Mouse (Mus musculus) kidney, embryonic 15.5 days (tissue): ENCODE measurements at regions not wholly inside any gene's neighbourhood (a gene's known extent, or its start where the extent isn't known, plus 50 kb on each side); places are given as distances from the start of the nearest gene placed in this dataset.
"Not testable (repeated sequence)": the region's sequence is repeated elsewhere in the genome, so short reads cannot be mapped to it uniquely, and the experiment has no call there.

Source experiments
- ATAC-seq: fragments of 200-750 bp; cut with Nextera tagmentation; replicated peaks from 2 replicates; pipeline ENCODE4 v1.8.0; 2017; ENCODE audit warnings: moderate TSS enrichment; ENCODE audit not compliant: low FRiP score
- H3K27ac ChIP-seq: fragments of 300-500 bp; sonication (generic); 2 replicates; pipeline ENCODE4 v1.5.1; 2015; ENCODE audit warnings: mild to moderate bottlenecking, inconsistent platforms
- H3K27me3 ChIP-seq: fragments of 300-500 bp; sonication (generic); 2 replicates; pipeline ENCODE4 v1.6.1; 2015; ENCODE audit warnings: inconsistent platforms
- H3K36me3 ChIP-seq: fragments of 300-500 bp; sonication (generic); 2 replicates; pipeline ENCODE4 v1.6.1; 2015; ENCODE audit warnings: inconsistent platforms
- H3K4me1 ChIP-seq: fragments of 300-500 bp; sonication (generic); 2 replicates; pipeline ENCODE4 v1.6.1; 2015; ENCODE audit warnings: inconsistent platforms
- H3K4me2 ChIP-seq: fragments of 300-500 bp; sonication (generic); 2 replicates; pipeline ENCODE4 v1.6.1; 2015; ENCODE audit warnings: moderate library complexity, mild to moderate bottlenecking, inconsistent platforms
- H3K4me3 ChIP-seq: fragments of 300-500 bp; sonication (generic); replicated peaks from 2 replicates; pipeline ENCODE4 v1.5.1; 2015; ENCODE audit warnings: mild to moderate bottlenecking, inconsistent platforms
- H3K9ac ChIP-seq: fragments of 300-500 bp; sonication (generic); 2 replicates; pipeline ENCODE4 v1.6.1; 2015; ENCODE audit warnings: mild to moderate bottlenecking, inconsistent platforms
- H3K9me3 ChIP-seq: fragments of 300-500 bp; sonication (generic); replicated peaks from 2 replicates; pipeline ENCODE4 v1.6.1; 2016; ENCODE audit warnings: inconsistent platforms
- WGBS: fragments of 180-500 bp; shearing (Covaris S2); methylation state at CpG from one replicate; pipeline ENCODE4 v1.1.7; 2015; ENCODE audit warnings: mixed read lengths; 5-methylcytosine and 5-hydroxymethylcytosine counted together

DNA sequence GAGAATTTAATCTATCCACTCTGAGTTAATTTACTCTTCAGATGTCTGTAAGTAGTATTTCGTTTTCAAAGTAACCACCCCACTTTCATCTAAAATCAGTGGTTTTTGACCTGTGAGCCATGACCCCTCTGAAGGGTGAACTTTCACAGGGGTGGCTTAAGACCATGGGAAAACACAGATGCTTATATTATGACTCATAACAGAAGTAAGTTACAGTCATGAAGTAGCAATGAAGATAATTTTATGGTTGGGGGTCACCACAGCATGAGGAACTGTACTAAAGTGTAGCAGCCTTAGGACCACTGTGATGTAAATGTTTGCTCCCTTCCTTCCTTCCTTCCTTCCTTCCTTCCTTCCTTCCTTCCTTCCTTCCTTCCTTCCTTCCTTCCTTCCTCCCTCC is 215.2 kb downstream of the Zfp619 start:
- no peak overlapping the region for H3K27ac ChIP-seq
- H3K9me3 ChIP-seq, result no peaks in the 10 kb centered on the region
- H3K4me1 ChIP-seq, result no peaks in the 10 kb centered on the region
- no peak overlapping the region for H3K4me3 ChIP-seq
- ATAC-seq, result no peak
- H3K27me3 ChIP-seq, result no peaks in the 10 kb centered on the region
- no peak overlapping the region for H3K4me2 ChIP-seq
- H3K9ac ChIP-seq, result no peak overlapping the region
- no peaks in the 10 kb centered on the region for H3K36me3 ChIP-seq
- 44% methylated on average over 1 of the region's 1 CpGs for WGBS

DNA sequence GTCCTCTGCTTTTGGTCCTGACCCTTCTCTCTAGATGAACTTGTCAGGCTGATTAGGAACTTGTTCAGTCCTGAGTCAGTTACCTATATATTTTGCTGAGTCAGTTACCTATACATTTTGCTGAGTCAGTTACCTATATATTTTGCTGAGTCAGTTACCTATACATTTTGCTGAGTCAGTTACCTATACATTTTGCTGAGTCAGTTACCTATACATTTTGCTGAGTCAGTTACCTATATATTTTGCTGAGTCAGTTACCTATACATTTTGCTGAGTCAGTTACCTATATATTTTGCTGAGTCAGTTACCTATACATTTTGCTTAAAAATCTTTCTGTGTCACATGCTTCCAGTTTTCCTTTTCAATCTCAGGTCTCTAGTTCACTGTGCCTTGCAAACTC is 230.8 kb downstream of the Zfp619 start:
- H3K9me3 ChIP-seq, ATAC-seq, H3K4me3 ChIP-seq: not testable (repeated sequence)

DNA sequence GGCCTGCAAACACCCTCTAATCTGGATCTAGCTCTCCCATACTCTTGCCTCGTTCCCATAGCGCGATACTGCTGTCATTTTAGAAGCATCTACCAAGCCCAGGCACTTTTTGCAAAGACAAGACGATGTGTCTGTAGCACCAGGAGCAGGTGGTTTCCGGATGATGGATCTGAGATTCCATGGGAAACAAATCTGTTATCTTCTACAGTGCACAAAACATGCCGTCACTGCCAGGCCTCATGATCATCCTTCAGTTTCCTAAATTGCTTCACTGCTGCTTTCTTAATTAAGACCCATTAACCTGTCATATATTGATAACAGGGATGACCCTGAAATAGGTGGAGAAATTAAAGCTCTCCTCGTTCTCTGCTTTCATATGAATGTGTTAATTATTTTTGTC is 232.9 kb downstream of the Zfp619 start:
- H3K4me3 ChIP-seq, result no peak overlapping the region
- H3K4me2 ChIP-seq, result no peak overlapping the region
- H3K4me1 ChIP-seq, result no peaks in the 10 kb centered on the region
- no peaks in the 10 kb centered on the region for H3K36me3 ChIP-seq
- H3K9ac ChIP-seq, result no peak overlapping the region
- no peak overlapping the region for H3K27ac ChIP-seq
- H3K9me3 ChIP-seq, result no peaks in the 10 kb centered on the region
- H3K27me3 ChIP-seq, result no peaks in the 10 kb centered on the region
- ATAC-seq, result no peak
- WGBS, result 87% methylated on average over 7 of the region's 7 CpGs

More for the DNA sequence above, 230.8 kb downstream of the Zfp619 start:
- H3K4me1 ChIP-seq, H3K36me3 ChIP-seq, H3K27me3 ChIP-seq, H3K27ac ChIP-seq, H3K9ac ChIP-seq, H3K4me2 ChIP-seq: not testable (repeated sequence)

DNA sequence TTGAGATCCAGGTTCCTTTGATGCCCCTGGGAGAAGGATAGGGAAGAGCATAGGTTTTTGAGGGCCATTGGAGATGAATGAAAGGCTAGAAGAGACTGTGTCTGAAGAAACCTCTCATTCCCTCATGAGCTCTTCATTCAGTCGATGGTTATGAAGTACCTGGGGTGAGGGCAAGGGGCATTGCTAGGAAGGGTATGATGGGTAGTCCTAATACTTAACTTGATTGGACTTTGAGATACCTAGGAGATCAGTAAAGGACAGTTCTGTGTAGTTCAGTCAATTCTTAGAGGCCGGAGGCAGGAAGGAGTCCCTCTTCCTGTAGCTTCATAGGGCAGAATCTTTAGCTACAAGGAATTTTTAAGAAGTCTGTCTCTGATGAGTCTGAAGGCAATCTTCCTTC is 246.8 kb downstream of the Zfp619 start:
- H3K27ac ChIP-seq, result no peak overlapping the region
- H3K27me3 ChIP-seq, result no peaks in the 10 kb centered on the region
- no peak overlapping the region for H3K9ac ChIP-seq
- H3K4me1 ChIP-seq, result no peaks in the 10 kb centered on the region
- 82% methylated on average over 2 of the region's 2 CpGs for WGBS
- no peaks in the 10 kb centered on the region for H3K36me3 ChIP-seq
- H3K4me3 ChIP-seq, result no peak overlapping the region
- H3K4me2 ChIP-seq, result no peak overlapping the region
- no peak for ATAC-seq
- no peaks in the 10 kb centered on the region for H3K9me3 ChIP-seq

DNA sequence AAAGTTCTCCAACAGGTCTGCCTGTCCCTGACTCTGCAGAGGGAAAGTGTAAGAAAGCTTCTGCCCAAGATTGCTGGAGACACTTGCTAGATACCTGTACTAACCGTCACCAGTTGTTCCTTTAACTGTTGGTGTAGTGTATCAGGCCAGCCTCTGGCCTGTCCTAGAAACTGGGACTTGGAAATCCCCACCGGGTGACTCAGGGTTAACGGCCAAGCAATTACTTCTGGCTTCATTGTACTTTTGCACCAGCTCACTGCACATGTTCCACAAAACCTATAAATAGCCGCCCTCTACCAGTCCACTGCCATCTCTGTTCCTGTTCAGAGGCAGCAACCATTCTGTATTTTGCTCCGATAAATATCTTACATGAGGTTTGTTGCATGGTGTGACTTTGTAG is 247.5 kb downstream of the Zfp619 start:
- Histone ChIP-seq H3K27ac (peak overlapping the region; percentile 32; the same call in 1 of the 2 replicates), H3K4me1 (no peaks in the 10 kb centered on the region), H3K9ac (no peak overlapping the region), H3K9me3 (no peaks in the 10 kb centered on the region), H3K27me3 (no peaks in the 10 kb centered on the region), H3K4me2 (no peak overlapping the region), H3K4me3 (no peak overlapping the region), H3K36me3 (no peaks in the 10 kb centered on the region)
- peak; percentile 74 for ATAC-seq
- 60% methylated on average over 5 of the region's 5 CpGs for WGBS

DNA sequence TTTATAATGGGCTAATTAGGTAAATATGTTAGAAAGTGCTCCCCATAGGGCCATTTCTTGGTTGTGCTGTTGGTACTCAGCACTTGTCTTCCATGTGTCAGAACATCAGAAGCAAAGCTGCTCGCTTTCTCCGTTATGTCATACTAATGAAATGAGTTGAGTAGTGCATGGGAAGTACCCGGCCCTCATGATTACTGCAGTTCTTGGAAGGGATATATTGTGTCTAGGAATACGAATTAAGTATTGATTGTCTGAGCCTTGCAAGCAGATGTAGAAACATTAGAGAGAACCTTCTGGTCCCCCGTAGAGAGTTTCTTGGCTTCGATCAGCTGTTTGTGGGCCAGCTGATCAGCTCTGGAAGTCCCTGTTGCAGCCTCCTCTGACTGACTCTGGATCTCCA is 255.7 kb downstream of the Zfp619 start:
- ATAC-seq, result no peak
- Histone ChIP-seq H3K4me3 (no peak overlapping the region), H3K9ac (no peak overlapping the region), H3K4me2 (no peak overlapping the region), H3K27ac (no peak overlapping the region), H3K9me3 (no peaks in the 10 kb centered on the region), H3K27me3 (no peaks in the 10 kb centered on the region), H3K4me1 (no peaks in the 10 kb centered on the region), H3K36me3 (no peaks in the 10 kb centered on the region)
- WGBS, result 91% methylated on average over 6 of the region's 6 CpGs

DNA sequence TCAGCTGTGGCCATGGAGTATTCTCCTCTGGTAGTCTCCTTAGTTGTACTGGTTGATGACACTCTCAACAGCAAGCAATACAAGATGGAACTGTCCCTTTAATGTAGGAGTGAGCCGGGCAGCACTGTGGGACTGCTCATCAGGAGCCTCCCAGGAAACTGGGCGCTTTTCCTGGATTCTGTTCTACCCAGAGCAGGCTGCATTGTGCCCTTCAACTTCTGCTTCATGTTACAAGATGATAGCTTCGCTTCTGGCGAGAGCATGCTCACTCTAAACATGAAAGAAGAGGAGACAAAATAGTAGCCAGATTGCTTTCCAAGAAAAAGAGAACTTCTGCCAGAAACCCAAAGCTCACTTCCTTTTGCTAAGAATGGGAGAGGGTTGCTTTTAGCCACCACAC is 271.8 kb downstream of the Zfp619 start:
- Histone ChIP-seq H3K27ac (no peak overlapping the region), H3K36me3 (no peaks in the 10 kb centered on the region), H3K27me3 (no peaks in the 10 kb centered on the region), H3K4me3 (no peak overlapping the region), H3K9me3 (no peaks in the 10 kb centered on the region), H3K4me1 (no peaks in the 10 kb centered on the region), H3K9ac (no peak overlapping the region), H3K4me2 (no peak overlapping the region)
- ATAC-seq, result no peak
- WGBS, result 75% methylated on average over 4 of the region's 4 CpGs

DNA sequence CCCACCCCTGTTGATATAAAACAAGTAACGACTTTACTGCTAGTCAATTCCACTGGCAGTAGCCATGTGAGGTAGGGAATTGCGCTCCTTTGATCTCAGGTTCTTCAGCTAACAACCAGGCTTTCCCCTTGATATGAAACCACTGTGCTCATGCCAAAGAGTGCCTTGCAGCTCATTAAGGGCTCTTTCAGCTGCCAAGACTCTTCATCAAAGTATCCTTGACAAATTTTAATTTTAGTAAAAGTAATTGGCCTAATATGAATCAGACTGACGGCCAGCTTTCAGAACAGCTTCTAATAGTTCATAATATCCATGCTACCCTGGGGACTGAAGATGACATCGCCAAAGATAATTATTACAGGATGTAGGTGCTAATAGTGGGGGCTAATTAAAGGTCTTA is 272.3 kb downstream of the Zfp619 start:
- H3K4me3 ChIP-seq, result no peak overlapping the region
- ATAC-seq, result no peak
- H3K9ac ChIP-seq, result no peak overlapping the region
- H3K27me3 ChIP-seq, result no peaks in the 10 kb centered on the region
- H3K4me2 ChIP-seq, result no peak overlapping the region
- H3K4me1 ChIP-seq, result no peaks in the 10 kb centered on the region
- H3K27ac ChIP-seq, result no peak overlapping the region
- no peaks in the 10 kb centered on the region for H3K36me3 ChIP-seq
- 83% methylated on average over 4 of the region's 4 CpGs for WGBS
- H3K9me3 ChIP-seq, result no peaks in the 10 kb centered on the region

DNA sequence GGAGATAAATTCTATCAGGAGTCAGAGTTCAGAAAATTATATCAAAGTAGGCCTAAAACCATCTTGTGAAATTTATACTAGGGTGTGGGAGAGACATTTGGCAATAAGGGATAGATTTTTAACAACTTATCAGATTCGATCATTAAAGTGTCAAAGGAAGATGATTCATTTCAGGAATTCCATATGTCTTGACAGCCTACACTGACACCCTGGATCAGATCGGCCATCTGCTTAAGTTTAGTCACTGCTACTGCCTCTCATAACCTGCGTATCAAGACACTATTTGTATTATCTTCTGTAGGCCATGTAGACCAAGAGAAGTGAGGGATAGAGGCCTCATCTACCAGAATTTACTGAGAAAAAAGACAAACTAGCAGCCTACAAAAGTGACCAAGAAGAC is 277.2 kb downstream of the Zfp619 start:
- no peak overlapping the region for H3K4me2 ChIP-seq
- no peaks in the 10 kb centered on the region for H3K4me1 ChIP-seq
- no peaks in the 10 kb centered on the region for H3K9me3 ChIP-seq
- H3K36me3 ChIP-seq, result no peaks in the 10 kb centered on the region
- H3K4me3 ChIP-seq, result no peak overlapping the region
- H3K9ac ChIP-seq, result no peak overlapping the region
- 78% methylated on average over 3 of the region's 3 CpGs for WGBS
- no peak overlapping the region for H3K27ac ChIP-seq
- no peak for ATAC-seq
- no peaks in the 10 kb centered on the region for H3K27me3 ChIP-seq

DNA sequence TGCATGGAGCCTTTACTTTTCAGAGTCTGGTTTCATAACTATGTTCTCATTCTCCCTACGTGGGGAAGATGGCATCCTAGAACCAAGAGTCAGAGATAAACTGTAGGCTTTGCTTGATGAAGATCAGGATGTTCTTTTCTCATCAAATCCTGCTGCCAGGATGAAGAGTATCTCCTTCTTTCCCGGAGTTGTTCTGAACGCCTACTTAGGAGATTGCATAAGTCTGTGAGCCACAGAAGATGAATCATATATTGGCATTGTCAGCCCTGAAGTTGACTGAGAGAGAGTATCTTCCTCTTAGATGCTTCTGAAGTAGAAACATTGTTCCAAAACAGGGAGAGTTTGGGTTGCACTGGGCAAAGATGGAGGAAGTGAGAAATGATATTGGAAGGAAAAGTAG is 286.7 kb downstream of the Zfp619 start:
- Histone ChIP-seq H3K4me2 (no peak overlapping the region), H3K9ac (no peak overlapping the region), H3K27ac (no peak overlapping the region), H3K27me3 (no peaks in the 10 kb centered on the region), H3K4me3 (no peak overlapping the region), H3K4me1 (no peaks in the 10 kb centered on the region), H3K36me3 (no peaks in the 10 kb centered on the region), H3K9me3 (no peaks in the 10 kb centered on the region)
- no peak for ATAC-seq
- 80% methylated on average over 3 of the region's 3 CpGs for WGBS

DNA sequence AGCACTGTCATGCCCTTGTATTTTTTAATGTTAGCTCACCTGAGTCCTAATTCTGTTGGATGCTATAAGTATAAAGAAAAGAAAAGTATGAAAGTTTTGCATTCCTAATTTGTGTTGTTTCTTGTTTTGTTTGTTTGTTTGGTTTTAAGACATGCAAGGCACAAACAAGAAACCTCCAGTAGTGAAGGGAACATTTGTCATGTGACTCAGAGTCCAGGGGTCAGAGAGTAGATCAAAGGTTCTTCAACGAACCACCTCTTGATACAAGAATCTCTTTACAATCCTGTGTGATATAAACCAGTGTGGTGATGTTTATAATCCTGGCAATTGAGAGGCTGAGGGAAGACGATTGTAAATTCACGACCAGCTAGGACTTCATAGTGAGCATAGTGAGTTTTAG is 300.5 kb downstream of the Zfp619 start:
- no peak overlapping the region for H3K4me2 ChIP-seq
- no peaks in the 10 kb centered on the region for H3K4me1 ChIP-seq
- H3K4me3 ChIP-seq, result no peak overlapping the region
- no peak overlapping the region for H3K9ac ChIP-seq
- H3K27me3 ChIP-seq, result no peaks in the 10 kb centered on the region
- 41% methylated on average over 3 of the region's 3 CpGs for WGBS
- no peaks in the 10 kb centered on the region for H3K9me3 ChIP-seq
- no peak for ATAC-seq
- H3K27ac ChIP-seq, result no peak overlapping the region
- H3K36me3 ChIP-seq, result no peaks in the 10 kb centered on the region

DNA sequence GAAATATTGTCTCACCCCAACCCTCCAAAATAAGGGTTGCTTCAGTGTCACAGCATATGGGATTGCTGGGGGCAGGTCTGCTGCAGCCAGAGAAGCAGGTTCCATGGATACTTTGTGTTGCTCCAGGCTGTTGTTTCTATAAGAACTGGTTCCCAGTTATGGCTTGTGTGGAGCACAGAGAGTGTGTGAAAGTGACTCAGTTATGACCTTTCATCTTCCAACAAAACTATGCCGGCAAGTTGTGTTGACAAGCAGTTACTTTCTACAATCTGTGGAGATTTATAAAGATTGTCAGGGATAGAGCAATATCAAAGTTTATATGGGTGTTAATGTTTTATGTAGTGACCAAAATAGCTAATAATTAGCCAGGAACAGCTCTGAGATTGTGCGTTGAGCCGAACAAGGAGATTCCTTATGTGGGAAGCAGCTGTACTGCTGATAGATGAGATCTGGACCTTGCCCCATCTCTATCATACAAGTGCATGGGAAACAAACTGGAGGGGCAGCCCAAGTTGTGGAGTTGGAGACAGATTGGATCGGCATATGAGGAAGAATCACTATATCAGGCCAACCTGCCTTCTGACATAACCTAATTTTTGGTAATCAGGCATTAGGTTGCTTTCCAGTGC is 305.1 kb downstream of the Zfp619 start:
- no peak overlapping the region for H3K27ac ChIP-seq
- H3K4me2 ChIP-seq, result no peak overlapping the region
- no peaks in the 10 kb centered on the region for H3K27me3 ChIP-seq
- H3K9ac ChIP-seq, result no peak overlapping the region
- ATAC-seq, result no peak
- no peaks in the 10 kb centered on the region for H3K4me1 ChIP-seq
- no peak overlapping the region for H3K4me3 ChIP-seq
- no peaks in the 10 kb centered on the region for H3K36me3 ChIP-seq
- whole genome bisulfite sequencing, result 87% methylated on average over 4 of the region's 4 CpGs
- no peaks in the 10 kb centered on the region for H3K9me3 ChIP-seq

DNA sequence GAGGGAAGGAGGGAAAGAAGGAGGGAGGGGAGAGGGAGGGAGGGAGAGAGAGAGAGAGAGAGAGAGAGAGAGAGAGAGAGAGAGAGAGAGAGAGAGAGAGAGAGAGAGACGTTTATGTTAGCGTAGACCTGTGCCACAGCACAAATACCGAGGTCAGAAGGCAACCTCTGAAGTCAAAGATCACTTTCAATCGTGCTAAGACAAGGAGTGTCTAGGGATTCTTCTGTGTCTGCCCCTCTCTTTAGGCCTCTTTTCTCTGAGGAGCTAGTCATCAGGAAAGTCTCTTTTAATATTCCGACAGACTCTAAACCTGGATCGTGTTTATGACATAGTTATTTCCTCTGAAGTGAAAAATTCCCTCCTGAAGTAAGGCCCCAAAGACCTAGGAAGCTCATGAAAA is 310.8 kb downstream of the Zfp619 start:
- no peak overlapping the region for H3K27ac ChIP-seq
- H3K9ac ChIP-seq, result no peak overlapping the region
- no peaks in the 10 kb centered on the region for H3K9me3 ChIP-seq
- no peak overlapping the region for H3K4me2 ChIP-seq
- H3K4me3 ChIP-seq, result no peak overlapping the region
- ATAC-seq, result no peak
- 34% methylated on average over 6 of the region's 6 CpGs for WGBS
- no peaks in the 10 kb centered on the region for H3K4me1 ChIP-seq
- H3K36me3 ChIP-seq, result no peaks in the 10 kb centered on the region
- H3K27me3 ChIP-seq, result no peaks in the 10 kb centered on the region
